Mouse (Mus musculus) lung, postnatal 36 days (tissue): ENCODE data around the gene Spata5.

Experiments used
- DNase-seq: peaks from one replicate; pipeline ENCODE4 v3.0.0; 2022; ENCODE audit warnings: mixed read lengths

The Spata5 gene

GRCm38 (mm10) chr3:37421179-37421578 is 1.5 kb downstream of the Spata5 start:
- no peak for DNase-seq

GRCm38 (mm10) chr3:37426069-37426468 is 6.4 kb downstream of the Spata5 start:
- DNase-seq = no peak

GRCm38 (mm10) chr3:37430359-37430758 is 10.7 kb downstream of the Spata5 start:
- no peak for DNase-seq

- DNase-seq = no peak
Observed at GRCm38 (mm10) chr3:37439770-37440169, 20.1 kb downstream of the Spata5 start.

- no peak for DNase-seq
Observed at GRCm38 (mm10) chr3:37443409-37443808, 23.7 kb downstream of the Spata5 start.

GRCm38 (mm10) chr3:37455992-37456391 is 36.3 kb downstream of the Spata5 start:
- DNase-seq = no peak

- no peak for DNase-seq
Observed at GRCm38 (mm10) chr3:37468170-37468569, 48.5 kb downstream of the Spata5 start.

- no peak for DNase-seq
Observed at GRCm38 (mm10) chr3:37469353-37469752, 49.7 kb downstream of the Spata5 start.

GRCm38 (mm10) chr3:37470867-37471266 is 51.2 kb downstream of the Spata5 start:
- no peak for DNase-seq

- DNase-seq = peak; percentile 71
Observed at GRCm38 (mm10) chr3:37472461-37472860, 52.8 kb downstream of the Spata5 start.

- no peak for DNase-seq
Observed at GRCm38 (mm10) chr3:37476485-37476884, 56.8 kb downstream of the Spata5 start.

GRCm38 (mm10) chr3:37477438-37478188 is 57.9 kb downstream of the Spata5 start:
- DNase-seq = no peak

GRCm38 (mm10) chr3:37479771-37480170 is 60.1 kb downstream of the Spata5 start:
- no peak for DNase-seq

- DNase-seq = no peak
Observed at GRCm38 (mm10) chr3:37481295-37481694, 61.6 kb downstream of the Spata5 start.

GRCm38 (mm10) chr3:37482720-37483119 is 63.0 kb downstream of the Spata5 start:
- DNase-seq = no peak

GRCm38 (mm10) chr3:37483709-37484265 is 64.1 kb downstream of the Spata5 start:
- no peak for DNase-seq

- no peak for DNase-seq
Observed at GRCm38 (mm10) chr3:37487639-37488038, 67.9 kb downstream of the Spata5 start.

- DNase-seq = no peak
Observed at GRCm38 (mm10) chr3:37488173-37488572, 68.5 kb downstream of the Spata5 start.

GRCm38 (mm10) chr3:37490025-37490424 is 70.3 kb downstream of the Spata5 start:
- no peak for DNase-seq

- no peak for DNase-seq
Observed at GRCm38 (mm10) chr3:37500939-37501338, 81.2 kb downstream of the Spata5 start.

GRCm38 (mm10) chr3:37502552-37502951 is 82.9 kb downstream of the Spata5 start:
- no peak for DNase-seq

- DNase-seq = no peak
Observed at GRCm38 (mm10) chr3:37503846-37504245, 84.2 kb downstream of the Spata5 start.

- DNase-seq = no peak
Observed at GRCm38 (mm10) chr3:37510055-37511032, 90.6 kb downstream of the Spata5 start.
